Mouse (Mus musculus): ENCODE measurements around the gene Mdm2. TPM values are rescaled to one million over a fixed set of nuclear protein-coding genes. Genes with fewer than 3 reads are reported as not detected.
"Not testable (repeated sequence)": the region's sequence is repeated elsewhere in the genome, so short reads cannot be mapped to it uniquely, and the experiment has no call there.

Gene Mdm2
- total RNA-seq (2017), result 67.0 and 76.1 TPM in 2 replicates

GRCm38 (mm10) chr10:117710604-117711141 is at the start of gene Mdm2:
Mdm2 (minus strand) TSS chr10:117710758.
- ATAC-seq (replicated peaks; ENCODE audit: low read depth, poor library complexity, severe bottlenecking), result peak; percentile 85

- no peak for ATAC-seq (replicated peaks; ENCODE audit: low read depth, poor library complexity, severe bottlenecking)
These were observed 49.5 kb upstream of the Mdm2 start for GRCm38 (mm10) chr10:117759844-117760630.

GRCm38 (mm10) chr10:117758749-117759727 is 48.5 kb upstream of the Mdm2 start:
- ATAC-seq (replicated peaks; ENCODE audit: low read depth, poor library complexity, severe bottlenecking), result no peak

GRCm38 (mm10) chr10:117758344-117758743 is 47.8 kb upstream of the Mdm2 start:
- not testable (repeated sequence) for ATAC-seq (replicated peaks; ENCODE audit: low read depth, poor library complexity, severe bottlenecking)

GRCm38 (mm10) chr10:117757796-117758342 is 47.3 kb upstream of the Mdm2 start:
- no peak for ATAC-seq (replicated peaks; ENCODE audit: low read depth, poor library complexity, severe bottlenecking)

GRCm38 (mm10) chr10:117757259-117757658 is 46.7 kb upstream of the Mdm2 start:
- ATAC-seq (replicated peaks; ENCODE audit: low read depth, poor library complexity, severe bottlenecking), result no peak

- ATAC-seq (replicated peaks; ENCODE audit: low read depth, poor library complexity, severe bottlenecking), result no peak
These were observed 46.2 kb upstream of the Mdm2 start for GRCm38 (mm10) chr10:117756784-117757183.

GRCm38 (mm10) chr10:117755799-117756467 is 45.4 kb upstream of the Mdm2 start:
- no peak for ATAC-seq (replicated peaks; ENCODE audit: low read depth, poor library complexity, severe bottlenecking)

GRCm38 (mm10) chr10:117755086-117755798 is 44.7 kb upstream of the Mdm2 start:
- peak; percentile 90 for ATAC-seq (replicated peaks; ENCODE audit: low read depth, poor library complexity, severe bottlenecking)

- no peak for ATAC-seq (replicated peaks; ENCODE audit: low read depth, poor library complexity, severe bottlenecking)
These were observed 44.0 kb upstream of the Mdm2 start for GRCm38 (mm10) chr10:117754609-117754940.

- ATAC-seq (replicated peaks; ENCODE audit: low read depth, poor library complexity, severe bottlenecking), result no peak
These were observed 43.4 kb upstream of the Mdm2 start for GRCm38 (mm10) chr10:117753711-117754608.

- ATAC-seq (replicated peaks; ENCODE audit: low read depth, poor library complexity, severe bottlenecking), result no peak
These were observed 42.5 kb upstream of the Mdm2 start for GRCm38 (mm10) chr10:117752851-117753647.

GRCm38 (mm10) chr10:117752304-117752821 is 41.8 kb upstream of the Mdm2 start:
- ATAC-seq (replicated peaks; ENCODE audit: low read depth, poor library complexity, severe bottlenecking), result no peak

- no peak for ATAC-seq (replicated peaks; ENCODE audit: low read depth, poor library complexity, severe bottlenecking)
These were observed 41.2 kb upstream of the Mdm2 start for GRCm38 (mm10) chr10:117751744-117752143.

- no peak for ATAC-seq (replicated peaks; ENCODE audit: low read depth, poor library complexity, severe bottlenecking)
These were observed 40.7 kb upstream of the Mdm2 start for GRCm38 (mm10) chr10:117751282-117751610.

GRCm38 (mm10) chr10:117750529-117751281 is 40.1 kb upstream of the Mdm2 start:
- no peak for ATAC-seq (replicated peaks; ENCODE audit: low read depth, poor library complexity, severe bottlenecking)
